Mouse (Mus musculus) midbrain, embryonic 13.5 days (tissue): Measurements from ENCODE around the gene Cfap97. TPM values are rescaled to one million over a fixed set of nuclear protein-coding genes. Genes with fewer than 3 reads are reported as not detected.

Source experiments
- ATAC-seq: fragments of 200-750 bp; cut with Nextera tagmentation; 2 replicates; pipeline ENCODE4 v1.8.0; 2017; ENCODE audit warnings: mild to moderate bottlenecking, moderate TSS enrichment, moderate library complexity
- H3K27ac ChIP-seq: fragments of 300-500 bp; sonication (generic); 2 replicates; pipeline ENCODE4 v1.5.1; 2015; ENCODE audit warnings: inconsistent platforms, mild to moderate bottlenecking, moderate library complexity
- H3K27me3 ChIP-seq: fragments of 300-500 bp; sonication (generic); 2 replicates; pipeline ENCODE4 v1.6.1; 2015; ENCODE audit warnings: mild to moderate bottlenecking, inconsistent platforms
- H3K36me3 ChIP-seq: fragments of 300-500 bp; sonication (generic); 2 replicates; pipeline ENCODE4 v1.6.1; 2015; ENCODE audit warnings: mild to moderate bottlenecking, inconsistent platforms
- H3K4me1 ChIP-seq: fragments of 300-500 bp; sonication (generic); replicated peaks from 2 replicates; pipeline ENCODE4 v1.6.1; 2015; ENCODE audit warnings: inconsistent platforms
- H3K4me2 ChIP-seq: fragments of 300-500 bp; sonication (generic); replicated peaks from 2 replicates; pipeline ENCODE4 v1.6.1; 2015; ENCODE audit warnings: moderate library complexity, mild to moderate bottlenecking, inconsistent platforms
- H3K4me3 ChIP-seq: fragments of 300-500 bp; sonication (generic); replicated peaks from 2 replicates; pipeline ENCODE4 v1.5.1; 2015; ENCODE audit warnings: mild to moderate bottlenecking, inconsistent platforms
- H3K9ac ChIP-seq: fragments of 300-500 bp; sonication (generic); replicated peaks from 2 replicates; pipeline ENCODE4 v1.6.1; 2015; ENCODE audit warnings: mild to moderate bottlenecking, inconsistent platforms
- H3K9me3 ChIP-seq: fragments of 300-500 bp; sonication (generic); 2 replicates; pipeline ENCODE4 v1.6.1; 2016; ENCODE audit warnings: mild to moderate bottlenecking, inconsistent platforms
- WGBS: fragments of 180-500 bp; shearing (Covaris S2); methylation state at CpG from one replicate; pipeline ENCODE4 v1.1.7; 2015; 5-methylcytosine and 5-hydroxymethylcytosine counted together
- polyA plus RNA-seq: library from polyadenylated mRNA; unstranded; fragments of >200 nt; fragmentation: Nextera tagmentation; extraction: Ambion mirVana; gene quantifications from 2 replicates; pipeline ENCODE4 v1.2.1, GENCODE M21; 2015

Cfap97 gene
- polyA plus RNA-seq, 1 experiment from 2014 or later: 28.7 TPM

- Histone ChIP-seq H3K27ac (no peak overlapping the region), H3K4me1 (peaks cover 3% of the 10 kb centered on the region; the same call in 1 of the 2 replicates), H3K9me3 (no peaks in the 10 kb centered on the region), H3K27me3 (no peaks in the 10 kb centered on the region), H3K4me3 (no peak overlapping the region), H3K36me3 (no peaks in the 10 kb centered on the region), H3K9ac (no peak overlapping the region), H3K4me2 (no peak overlapping the region)
- 83% methylated on average over 9 of the region's 9 CpGs for WGBS
- no peak for ATAC-seq
Measured at GRCm38 (mm10) chr8:46140376-46141120, 11.0 kb upstream of the Cfap97 start.

- 97% methylated on average over 3 of the region's 3 CpGs for WGBS
- H3K9me3 ChIP-seq: no peaks in the 10 kb centered on the region
- no peak overlapping the region for H3K9ac ChIP-seq
- H3K36me3 ChIP-seq: no peaks in the 10 kb centered on the region
- no peak overlapping the region for H3K4me2 ChIP-seq
- peaks cover 3% of the 10 kb centered on the region; the same call in 1 of the 2 replicates for H3K4me1 ChIP-seq
- H3K27ac ChIP-seq: no peak overlapping the region
- H3K4me3 ChIP-seq: no peak overlapping the region
- no peaks in the 10 kb centered on the region for H3K27me3 ChIP-seq
- no peak for ATAC-seq
Measured at GRCm38 (mm10) chr8:46141688-46142087, 9.9 kb upstream of the Cfap97 start.

- Histone ChIP-seq H3K9me3 (no peaks in the 10 kb centered on the region), H3K4me1 (peaks cover 3% of the 10 kb centered on the region; the same call in 1 of the 2 replicates), H3K9ac (no peak overlapping the region), H3K27ac (no peak overlapping the region), H3K4me2 (no peak overlapping the region), H3K36me3 (no peaks in the 10 kb centered on the region), H3K27me3 (no peaks in the 10 kb centered on the region), H3K4me3 (no peak overlapping the region)
- ATAC-seq: no peak
- 88% methylated on average over 4 of the region's 4 CpGs for WGBS
Measured at GRCm38 (mm10) chr8:46142498-46143081, 9.0 kb upstream of the Cfap97 start.

- H3K36me3 ChIP-seq: no peaks in the 10 kb centered on the region
- ATAC-seq: no peak
- H3K27me3 ChIP-seq: no peaks in the 10 kb centered on the region
- peaks cover 3% of the 10 kb centered on the region; the same call in 1 of the 2 replicates for H3K4me1 ChIP-seq
- no peaks in the 10 kb centered on the region for H3K9me3 ChIP-seq
- H3K27ac ChIP-seq: no peak overlapping the region
- H3K9ac ChIP-seq: no peak overlapping the region
- no peak overlapping the region for H3K4me2 ChIP-seq
- WGBS: 81% methylated on average over 5 of the region's 5 CpGs
- H3K4me3 ChIP-seq: no peak overlapping the region
Measured at GRCm38 (mm10) chr8:46143470-46143869, 8.1 kb upstream of the Cfap97 start.

DNA sequence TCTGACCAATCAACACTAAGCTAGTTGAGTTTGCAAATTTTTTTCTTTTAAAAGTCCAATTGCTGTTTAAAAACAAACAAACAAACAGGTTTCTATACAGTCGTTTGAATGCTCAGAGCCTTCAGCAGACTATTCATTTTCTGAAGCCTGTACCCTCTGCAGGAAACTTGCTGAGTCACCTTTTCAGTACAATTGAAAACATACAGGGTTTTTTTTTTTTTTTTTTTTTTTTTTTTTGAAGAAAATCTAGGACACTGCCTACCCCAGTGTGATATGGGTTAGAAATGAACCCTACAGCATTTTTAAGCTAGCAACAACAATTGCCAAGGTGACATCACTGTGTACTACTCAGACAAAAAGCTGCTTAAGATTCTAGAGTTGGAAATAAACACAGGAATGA lies 7.6 kb upstream of the Cfap97 start:
- 64% methylated on average over 1 of the region's 1 CpGs for WGBS
- no peak for ATAC-seq
- Histone ChIP-seq H3K4me1 (peaks cover 3% of the 10 kb centered on the region; the same call in 1 of the 2 replicates), H3K9me3 (no peaks in the 10 kb centered on the region), H3K27ac (no peak overlapping the region), H3K27me3 (no peaks in the 10 kb centered on the region), H3K4me2 (no peak overlapping the region), H3K36me3 (no peaks in the 10 kb centered on the region), H3K4me3 (no peak overlapping the region), H3K9ac (no peak overlapping the region)

GRCm38 (mm10) chr8:46146173-46146572 lies 5.4 kb upstream of the Cfap97 start:
- Histone ChIP-seq H3K4me1 (peaks cover 13% of the 10 kb centered on the region), H3K4me2 (no peak overlapping the region), H3K9me3 (no peaks in the 10 kb centered on the region), H3K27ac (no peak overlapping the region), H3K9ac (no peak overlapping the region), H3K27me3 (peaks cover 11% of the 10 kb centered on the region), H3K36me3 (no peaks in the 10 kb centered on the region), H3K4me3 (no peak overlapping the region)
- no peak for ATAC-seq
- WGBS: 60% methylated on average over 3 of the region's 3 CpGs

DNA sequence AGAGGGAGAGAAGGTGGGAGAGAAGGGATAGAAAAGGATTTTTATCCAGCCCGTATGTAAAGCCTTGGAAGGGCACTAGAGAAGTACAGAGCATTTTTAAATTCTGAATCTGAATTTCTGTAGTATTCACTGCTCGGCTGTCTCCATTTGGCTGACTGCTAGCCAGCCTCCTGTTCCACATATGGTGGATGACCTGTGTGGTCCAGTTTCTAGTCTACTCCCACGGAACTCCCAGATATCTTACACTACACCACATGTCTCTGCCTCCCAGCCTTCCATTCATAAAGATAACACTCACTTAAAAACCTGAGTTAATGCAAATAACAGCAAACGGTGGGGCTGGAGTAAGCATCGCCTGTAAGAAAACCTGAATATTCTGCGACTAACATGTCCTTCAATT lies 2.3 kb upstream of the Cfap97 start:
- no peaks in the 10 kb centered on the region for H3K36me3 ChIP-seq
- H3K9ac ChIP-seq: no peak overlapping the region
- ATAC-seq: no peak
- no peak overlapping the region for H3K4me2 ChIP-seq
- H3K4me1 ChIP-seq: peaks cover 20% of the 10 kb centered on the region
- no peak overlapping the region for H3K27ac ChIP-seq
- no peaks in the 10 kb centered on the region for H3K9me3 ChIP-seq
- H3K4me3 ChIP-seq: no peak overlapping the region
- 93% methylated on average over 6 of the region's 6 CpGs for WGBS
- H3K27me3 ChIP-seq: peaks cover 19% of the 10 kb centered on the region

DNA sequence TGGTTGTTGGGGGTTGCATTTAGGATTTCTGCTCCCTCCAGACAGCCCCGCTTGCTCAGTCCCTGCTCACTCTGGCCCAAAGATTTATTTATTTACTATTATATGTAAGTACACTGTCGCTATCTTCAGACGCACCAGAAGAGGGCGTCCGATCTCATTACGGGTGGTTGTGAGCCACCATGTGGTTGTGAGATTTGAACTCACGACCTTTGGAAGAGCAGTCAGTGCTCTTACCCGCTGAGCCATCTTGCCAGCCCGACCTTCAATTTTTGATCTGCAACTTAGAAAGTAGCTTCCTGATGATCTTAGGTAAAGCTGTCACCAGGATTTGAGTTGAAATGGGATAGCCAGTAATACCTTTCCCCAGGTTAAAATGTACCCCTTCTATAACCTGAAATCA lies 1.8 kb upstream of the Cfap97 start:
- no peaks in the 10 kb centered on the region for H3K9me3 ChIP-seq
- WGBS: 79% methylated on average over 9 of the region's 9 CpGs
- no peak overlapping the region for H3K4me2 ChIP-seq
- peaks cover 17% of the 10 kb centered on the region for H3K4me1 ChIP-seq
- no peak for ATAC-seq
- H3K9ac ChIP-seq: no peak overlapping the region
- peaks cover 24% of the 10 kb centered on the region for H3K27me3 ChIP-seq
- no peaks in the 10 kb centered on the region for H3K36me3 ChIP-seq
- no peak overlapping the region for H3K4me3 ChIP-seq
- no peak overlapping the region for H3K27ac ChIP-seq

GRCm38 (mm10) chr8:46152064-46153031 lies 777 bp downstream of the Cfap97 start, which contains the start of gene Snx25:
Gene Snx25 (minus strand): TSS chr8:46152159.
- peak within 1 kb of the TSS; percentile 89 for H3K4me3 ChIP-seq
- H3K4me1 ChIP-seq: peaks cover 17% of the 10 kb centered on the region
- 4% methylated on average over 46 of the region's 103 CpGs for WGBS
- peak within 1 kb of the TSS; percentile 88 for H3K4me2 ChIP-seq
- H3K9ac ChIP-seq: peak within 1 kb of the TSS; percentile 88
- peaks cover 28% of the 10 kb centered on the region for H3K27me3 ChIP-seq
- no peaks in the 10 kb centered on the region for H3K9me3 ChIP-seq
- peak within 1 kb of the TSS; percentile 79 for H3K27ac ChIP-seq
- H3K36me3 ChIP-seq: no peaks in the 10 kb centered on the region
- peak; percentile 89 for ATAC-seq

- Histone ChIP-seq H3K9ac (no peak overlapping the region), H3K4me1 (peaks cover 17% of the 10 kb centered on the region), H3K27me3 (peaks cover 28% of the 10 kb centered on the region), H3K9me3 (no peaks in the 10 kb centered on the region), H3K4me3 (peak overlapping the region; percentile 89), H3K4me2 (peak overlapping the region; percentile 88), H3K27ac (no peak overlapping the region), H3K36me3 (no peaks in the 10 kb centered on the region)
- ATAC-seq: no peak
- WGBS: 43% methylated on average over 2 of the region's 2 CpGs
Measured at GRCm38 (mm10) chr8:46153042-46153441, 1.5 kb downstream of the Cfap97 start.

DNA sequence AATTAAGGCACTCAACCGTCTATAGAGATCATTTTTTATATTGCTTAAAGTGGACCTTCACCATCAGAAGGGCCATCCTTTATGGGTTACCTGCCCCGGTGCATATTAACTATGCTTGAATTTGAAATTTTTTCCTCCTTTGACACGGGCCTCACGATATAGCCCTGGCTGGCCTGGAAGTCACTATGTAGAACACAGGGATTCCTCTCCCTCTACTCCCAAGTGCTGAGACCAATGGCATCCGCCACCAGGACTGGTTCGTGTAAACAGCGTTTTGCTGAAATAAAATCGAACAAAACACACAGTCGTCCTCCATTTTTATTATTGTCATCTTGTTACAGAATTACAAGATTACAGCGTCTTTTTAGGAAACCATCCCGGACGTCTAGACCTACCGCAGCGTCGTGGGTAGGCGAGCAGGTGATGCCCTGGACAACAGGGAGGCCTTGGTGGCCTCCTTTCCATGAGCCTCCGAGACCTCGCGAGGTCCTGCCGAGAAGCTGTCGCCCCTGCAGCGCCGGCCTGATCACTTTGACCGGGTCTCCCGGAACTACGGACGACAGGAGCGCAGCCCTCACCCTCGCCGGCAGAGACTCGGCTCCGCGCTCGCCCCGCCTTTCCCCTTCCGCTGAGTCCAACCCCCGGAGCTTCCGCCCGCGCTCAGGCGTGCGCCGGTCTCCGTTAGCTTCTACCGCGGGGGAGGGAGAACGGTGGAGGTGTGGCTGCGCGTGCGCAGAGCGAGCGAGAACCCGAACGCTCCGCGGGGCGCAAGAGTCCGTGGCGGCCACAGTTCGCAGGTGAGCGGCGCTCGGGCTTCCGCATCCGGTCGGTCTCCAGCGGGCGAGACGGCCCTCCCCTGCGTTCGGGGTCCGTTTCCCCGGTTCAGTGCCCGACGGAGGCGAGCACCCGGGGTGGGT lies 11.6 kb downstream of the Cfap97 start:
- H3K4me2 ChIP-seq: peak overlapping the region; percentile 67
- H3K4me3 ChIP-seq: peak overlapping the region; percentile 70
- H3K27me3 ChIP-seq: no peaks in the 10 kb centered on the region
- H3K4me1 ChIP-seq: peaks cover 22% of the 10 kb centered on the region
- peak overlapping the region; percentile 84 for H3K9ac ChIP-seq
- WGBS: 2% methylated on average over 69 of the region's 77 CpGs
- no peaks in the 10 kb centered on the region for H3K9me3 ChIP-seq
- peak; percentile 99 for ATAC-seq
- no peaks in the 10 kb centered on the region for H3K36me3 ChIP-seq
- peak overlapping the region; percentile 86 for H3K27ac ChIP-seq
